Mouse (Mus musculus) adipocyte (in vitro differentiated cells): ENCODE measurements around the gene Gm4707.
"Not testable (repeated sequence)": the region's sequence is repeated elsewhere in the genome, so short reads cannot be mapped to it uniquely, and the experiment has no call there.

ENCODE experiments used
- DNase-seq: peaks from one replicate; pipeline ENCODE4 v3.0.0-alpha.2; 2016; ENCODE audit warnings: low spot score

The Gm4707 gene

DNA sequence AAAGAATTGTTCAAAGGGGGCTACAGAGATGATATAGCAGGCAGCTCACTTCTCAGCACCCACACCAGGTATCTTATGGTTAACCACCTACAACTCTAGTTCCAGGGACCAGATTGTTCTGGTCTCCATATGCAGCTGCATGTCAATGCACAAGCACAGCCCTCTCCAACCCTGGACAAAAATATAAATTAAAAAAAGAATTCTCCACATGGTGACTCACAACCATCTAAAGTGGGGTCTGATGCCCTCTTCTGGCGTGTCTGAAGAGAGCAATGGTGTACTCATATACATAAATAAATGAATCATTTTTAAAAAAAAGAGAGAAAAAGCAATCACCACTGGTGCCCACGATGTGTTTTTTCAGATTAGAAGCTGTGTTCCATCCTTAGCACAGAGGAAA, 15.0 kb downstream of the Gm4707 start:
- no peak for DNase-seq

DNA sequence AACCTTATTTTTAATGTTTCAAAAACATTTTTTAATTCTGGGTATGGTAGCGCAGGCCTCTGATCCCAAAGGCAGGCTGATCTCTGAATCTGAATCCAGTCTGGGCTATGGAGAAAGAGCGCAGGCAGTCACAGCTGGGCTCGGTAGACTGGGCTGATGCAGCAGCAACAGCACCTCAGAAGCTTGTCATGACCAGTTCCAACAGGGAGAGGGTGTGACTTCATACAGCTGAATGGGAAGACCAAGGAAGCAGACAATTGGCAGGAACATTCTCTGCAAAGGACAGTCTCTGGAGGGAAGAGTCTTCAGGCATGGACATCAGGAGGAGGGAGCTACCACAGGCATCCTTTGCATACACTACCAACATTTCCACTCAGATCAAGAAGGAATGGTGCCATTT, 15.6 kb downstream of the Gm4707 start:
- DNase-seq = no peak

DNA sequence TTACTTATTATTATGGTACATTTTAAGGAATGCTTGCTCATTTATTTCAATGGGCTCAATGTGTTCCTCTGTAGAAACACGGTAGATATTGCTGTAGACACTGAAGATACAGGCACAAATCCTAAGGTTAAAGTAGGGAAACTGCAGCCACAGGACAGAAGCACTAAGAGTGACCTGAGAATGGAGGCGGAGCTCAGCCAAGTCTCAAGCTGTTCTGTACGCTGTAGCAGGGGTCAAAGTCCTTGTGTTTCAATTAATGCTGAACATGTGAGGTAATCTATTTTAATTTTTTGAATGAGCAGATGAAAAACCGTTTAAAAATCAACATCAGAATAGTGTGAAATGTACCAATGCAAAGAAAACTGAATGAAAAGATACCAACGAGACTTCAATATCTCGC, 16.4 kb downstream of the Gm4707 start:
- no peak for DNase-seq

GRCm38 (mm10) chr17:71422502-71422901, 37.2 kb downstream of the Gm4707 start:
- DNase-seq = not testable (repeated sequence)

GRCm38 (mm10) chr17:71419448-71419847, 40.3 kb downstream of the Gm4707 start:
- DNase-seq = not testable (repeated sequence)

- DNase-seq = no peak
These were observed 42.7 kb downstream of the Gm4707 start for GRCm38 (mm10) chr17:71417008-71417407.
